Mouse (Mus musculus): ENCODE data around the gene L1cam. TPM values are rescaled to one million over a fixed set of nuclear protein-coding genes. Genes with fewer than 3 reads are reported as not detected.
A peak's percentile ranks its signal among the peaks of the same experiment; 100 is the strongest.

L1cam gene
- total RNA-seq, 2 experiments from 2014 or later = 9.8 to 10.0 TPM

DNA sequence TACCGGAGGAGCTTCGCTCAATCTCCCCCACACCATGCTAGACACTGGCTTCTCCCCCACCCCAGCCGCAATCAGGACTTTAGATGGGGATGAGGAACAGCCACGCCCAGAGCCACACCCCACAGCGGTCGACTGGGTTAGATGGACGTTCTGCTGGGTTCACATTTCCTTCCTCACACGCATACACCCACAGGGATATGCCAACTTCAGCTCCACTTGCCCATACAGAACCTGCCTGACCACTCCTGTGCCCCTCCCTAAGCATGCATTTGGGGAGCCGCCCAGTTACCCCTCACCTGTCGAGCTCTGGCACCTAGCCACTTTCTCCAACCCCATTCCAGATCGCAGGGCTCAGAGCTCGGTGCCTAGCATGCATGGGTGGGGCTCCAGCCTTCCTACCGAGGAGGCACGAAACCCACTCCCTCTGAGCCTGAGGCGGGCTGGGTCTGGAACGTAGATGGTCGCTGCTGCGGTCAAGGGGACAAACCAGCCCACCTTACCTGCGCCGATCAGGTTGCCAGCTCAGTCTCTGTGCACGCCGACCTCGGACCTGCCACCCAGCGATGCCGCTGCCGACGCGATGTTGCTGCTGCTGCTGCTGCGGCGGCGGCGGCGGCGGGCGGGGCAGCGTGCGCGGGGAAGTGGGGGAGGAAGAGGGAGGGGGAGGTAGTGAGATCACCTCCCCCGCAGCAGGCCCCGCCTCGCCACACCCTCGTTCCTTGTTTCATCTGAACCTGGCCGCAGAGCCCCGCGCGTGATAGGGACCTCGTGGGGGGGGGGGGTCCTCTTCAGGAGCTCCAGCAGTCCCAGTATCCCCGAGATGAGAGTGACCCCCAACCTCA, 15.5 kb downstream of the L1cam start:
- peak; percentile 35 to 58 for DNase-seq

DNA sequence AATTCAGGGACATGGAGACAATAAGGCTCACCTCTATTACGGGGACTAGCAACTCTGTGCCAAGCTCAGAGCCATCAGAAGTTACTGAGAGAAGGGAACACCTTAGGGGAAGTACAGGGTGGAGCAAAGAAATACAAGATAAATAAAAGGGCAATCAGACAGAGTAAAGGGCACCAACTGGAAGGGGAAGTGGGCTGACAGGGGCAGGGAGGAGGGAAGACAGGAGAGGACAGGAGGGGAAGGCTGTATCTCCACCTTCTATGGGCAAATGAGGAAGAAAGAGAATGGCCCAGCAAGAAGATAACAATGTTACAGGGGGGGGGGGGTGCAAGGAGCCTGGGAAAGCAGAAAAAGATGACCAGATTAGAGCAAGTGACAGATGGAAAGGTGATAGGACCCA, 18.9 kb downstream of the L1cam start:
- DNase-seq = no peak

DNA sequence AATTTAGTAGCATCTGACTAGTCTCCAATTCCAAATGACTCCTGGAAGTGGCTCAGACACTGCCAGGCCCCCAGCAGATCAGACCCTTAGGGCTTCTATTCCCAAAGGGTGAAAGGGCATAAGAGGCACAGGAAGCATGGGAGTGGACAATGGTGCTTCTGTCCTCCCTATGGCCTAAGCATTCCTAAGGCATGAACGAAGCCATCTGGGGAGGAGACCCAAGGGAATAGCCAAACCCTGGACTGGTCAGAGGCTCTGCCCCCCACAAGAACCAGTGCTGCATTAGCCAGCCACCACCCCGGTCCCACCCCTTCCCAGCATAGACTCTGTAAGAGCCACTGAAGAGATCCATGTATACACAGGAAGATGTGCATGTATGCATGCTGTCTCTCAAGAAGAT, 20.0 kb downstream of the L1cam start:
- DNase-seq = no peak

DNA sequence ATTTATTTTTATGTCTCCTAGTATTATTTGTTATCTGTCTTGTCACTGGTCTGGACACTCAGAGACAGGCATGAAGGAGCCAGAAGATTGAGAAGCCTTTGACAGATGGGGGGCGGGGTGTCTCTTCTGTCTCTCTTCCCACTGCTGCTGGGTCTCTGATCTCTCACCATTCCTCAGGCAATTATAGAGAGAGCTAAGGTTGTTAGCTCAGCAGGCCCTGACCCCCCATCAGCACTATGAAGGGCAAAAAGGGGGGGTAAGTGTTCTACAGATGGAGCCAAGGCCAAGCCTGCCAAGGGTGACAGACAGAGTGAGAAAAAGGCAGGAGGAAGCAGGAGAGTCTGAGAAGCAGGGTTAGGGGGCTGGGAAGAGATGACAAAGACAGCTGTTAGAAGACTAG, 23.9 kb downstream of the L1cam start:
- DNase-seq = no peak

DNA sequence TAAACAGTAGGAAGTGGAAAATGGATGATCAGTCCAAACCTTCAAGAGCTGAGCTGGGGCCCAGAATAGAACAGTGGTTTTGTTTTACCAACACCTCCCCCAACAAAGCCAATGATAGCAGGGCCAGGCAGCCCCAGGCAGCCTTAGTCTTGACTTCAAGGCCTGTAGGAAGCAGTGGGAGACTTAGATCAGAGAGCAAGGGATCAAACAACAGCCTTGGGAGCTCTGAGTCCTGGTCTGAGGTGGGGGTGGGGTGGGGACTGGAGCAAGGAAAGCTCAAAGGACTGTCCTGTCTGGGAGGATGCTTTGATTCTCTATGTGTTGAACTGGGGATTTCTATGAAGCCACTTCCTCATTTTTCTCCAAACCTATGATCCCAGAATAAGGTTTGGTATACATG, 24.4 kb downstream of the L1cam start:
- DNase-seq = no peak

DNA sequence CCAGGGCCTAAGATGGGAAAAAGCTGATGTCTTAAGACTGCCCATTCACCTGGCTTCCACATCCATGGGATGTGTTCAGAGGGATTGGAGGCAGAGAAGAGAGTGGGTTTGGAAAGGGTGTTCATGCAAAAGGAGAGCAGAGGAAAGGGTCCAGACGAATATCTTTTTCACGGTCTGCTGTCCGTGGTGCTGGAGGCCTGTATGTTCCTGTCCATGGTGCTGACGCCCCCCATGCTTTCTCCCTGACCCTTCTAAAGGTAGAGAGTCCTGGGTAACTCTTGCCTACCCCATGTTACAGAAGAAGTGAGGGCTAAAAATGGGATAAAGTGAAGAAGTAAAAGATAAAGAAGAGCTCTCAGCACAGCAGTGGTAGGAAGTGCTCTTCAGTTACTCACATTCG, 26.6 kb downstream of the L1cam start:
- DNase-seq = peak; percentile 23 to 29

DNA sequence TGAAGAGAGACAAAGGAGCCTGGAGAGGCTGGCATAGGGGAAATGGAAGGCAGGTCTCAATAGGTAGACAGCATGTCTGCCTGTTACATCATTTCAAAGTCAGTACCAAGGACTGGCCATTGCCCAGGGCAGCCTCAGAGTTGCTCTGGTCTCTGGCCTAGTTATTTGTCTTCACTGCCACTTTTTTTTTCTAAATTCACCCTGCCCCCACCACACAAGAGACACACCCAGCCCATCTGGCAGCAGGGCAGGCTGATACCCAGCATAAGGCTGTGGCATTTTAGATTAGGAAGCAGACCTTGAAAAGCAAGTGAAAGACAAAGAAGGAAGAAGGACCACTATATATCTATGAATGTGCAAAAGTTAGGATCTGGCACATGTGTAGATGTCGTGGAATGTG, 28.1 kb downstream of the L1cam start:
- DNase-seq = no peak

DNA sequence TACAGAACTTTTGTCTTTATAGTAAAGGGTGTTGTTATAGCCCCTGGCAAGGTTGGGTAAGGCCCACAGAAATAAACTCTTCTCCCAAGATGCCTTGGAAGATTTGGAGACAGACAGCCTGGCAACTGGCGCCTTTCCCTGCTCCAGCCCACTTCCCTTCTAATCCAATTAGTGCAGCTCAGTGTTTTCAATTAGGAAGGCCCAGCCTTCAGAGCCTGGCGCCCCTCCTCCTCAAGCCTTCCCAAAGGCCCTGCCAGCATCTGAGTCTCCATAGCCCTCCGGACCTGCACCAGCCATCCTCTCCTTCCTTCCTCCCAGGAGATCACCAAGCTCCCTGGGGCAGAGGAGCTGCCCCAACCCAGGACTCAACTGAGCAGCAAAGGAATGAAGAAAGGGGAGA, 28.6 kb downstream of the L1cam start:
- no peak for DNase-seq

DNA sequence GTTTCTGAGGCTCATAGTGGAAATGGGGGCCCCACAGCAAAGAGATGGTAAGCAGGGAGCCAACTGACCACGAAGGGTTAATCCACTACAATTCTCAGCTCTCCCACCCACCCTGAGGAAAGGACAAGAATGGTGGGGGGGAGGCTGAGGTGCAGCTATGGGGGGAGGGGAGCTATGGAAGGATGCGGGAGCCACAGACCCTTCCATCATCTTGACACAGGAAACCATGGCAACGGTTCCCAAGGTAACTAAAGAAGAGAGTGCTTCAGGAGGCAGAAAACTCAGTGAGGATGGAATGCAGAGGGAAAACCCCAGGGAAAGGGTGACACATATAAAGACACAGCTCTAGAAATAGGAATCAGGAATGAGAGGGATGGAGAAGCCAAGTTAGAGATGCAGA, 31.2 kb downstream of the L1cam start:
- DNase-seq = no peak

DNA sequence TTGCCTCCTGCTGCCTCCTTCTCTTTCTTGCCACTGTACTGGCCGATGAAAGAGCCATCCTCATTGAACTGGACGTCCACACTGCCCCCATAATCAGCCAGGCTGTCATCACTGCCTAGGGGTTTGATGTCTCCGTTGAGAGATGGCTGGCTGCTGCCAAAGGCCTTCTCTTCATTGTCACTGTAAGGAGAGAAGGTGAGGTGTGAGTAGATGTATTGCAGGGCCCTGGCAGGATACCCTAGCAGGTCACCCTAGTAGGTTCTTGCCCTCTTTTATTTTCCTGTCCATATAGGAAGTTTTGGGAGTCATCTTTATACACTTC, 40.9 kb downstream of the L1cam start:
- DNase-seq = no peak

DNA sequence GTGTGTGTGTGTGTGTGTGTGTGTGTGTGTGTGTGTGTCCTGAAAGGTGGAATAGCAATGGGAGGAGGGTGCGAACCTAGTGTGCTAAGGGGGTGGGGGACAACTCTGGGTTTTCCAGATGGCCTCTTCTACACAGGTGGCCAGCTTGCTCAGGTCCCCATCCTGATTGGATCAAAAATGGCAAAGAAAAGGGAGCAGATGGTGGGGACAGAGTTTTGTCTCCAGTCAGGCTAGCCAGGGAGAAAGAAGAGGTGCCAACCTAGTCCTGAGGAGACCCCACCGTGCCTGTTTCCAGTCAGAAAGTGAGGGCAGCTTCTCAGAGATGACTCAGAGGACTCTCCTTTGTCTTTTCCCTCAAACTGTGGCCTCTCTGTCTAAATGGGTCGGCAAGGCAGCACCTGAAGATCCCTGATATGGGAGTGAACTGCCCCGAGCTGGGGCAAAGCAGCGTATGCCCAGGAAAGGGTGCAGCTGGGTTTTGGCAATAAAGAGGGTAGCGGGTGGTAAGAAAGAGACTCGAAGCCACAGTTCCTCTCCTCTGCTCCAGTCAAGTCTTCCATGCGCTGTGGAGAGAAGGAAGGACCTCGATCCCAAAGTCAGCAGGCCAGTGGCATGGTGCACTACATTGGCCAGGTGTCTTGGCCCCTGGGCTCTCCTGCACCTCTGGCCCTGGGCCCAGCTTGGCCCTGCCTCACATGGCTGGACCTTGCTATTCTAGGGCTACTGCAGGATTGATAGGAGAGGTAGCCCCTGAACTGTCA, 41.4 kb downstream of the L1cam start:
- no peak for DNase-seq

DNA sequence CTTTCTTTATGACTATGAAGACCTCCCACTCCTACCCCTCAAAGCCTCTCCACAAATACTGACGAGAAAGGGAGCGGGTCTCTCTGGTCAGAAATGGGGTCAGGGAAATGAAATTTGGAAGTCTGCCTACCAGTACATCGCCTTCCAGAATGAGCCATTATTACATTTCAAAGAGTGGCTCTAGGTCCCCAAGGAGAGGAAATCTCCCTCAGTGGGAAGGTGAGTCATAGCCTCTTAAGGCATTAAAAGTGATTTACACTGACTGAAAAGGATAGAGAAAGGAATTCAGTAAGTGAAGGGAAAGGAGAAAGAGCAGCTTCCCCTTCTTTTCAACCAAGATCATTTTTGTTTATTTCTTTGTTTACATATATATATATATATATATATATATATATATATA, 59.2 kb downstream of the L1cam start:
- DNase-seq = no peak

DNA sequence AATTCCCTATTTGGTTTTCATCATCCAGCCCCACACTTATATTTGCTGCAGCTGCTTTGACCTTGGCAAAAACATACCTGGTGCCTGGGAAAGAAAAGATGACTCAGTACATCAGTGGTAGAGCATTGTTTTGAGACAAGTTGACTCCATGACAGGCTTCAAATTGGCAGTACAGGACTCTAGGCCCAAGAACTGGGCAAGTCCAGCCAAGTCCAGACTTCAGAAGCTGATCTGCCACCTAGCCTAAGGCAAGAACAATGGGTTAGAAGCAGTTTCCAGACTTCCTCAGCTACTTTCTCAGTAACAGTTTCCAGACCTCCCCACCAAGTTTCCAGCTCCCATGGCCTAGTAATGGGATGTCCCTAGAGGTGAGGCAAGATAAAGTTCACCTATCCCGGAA, 60.2 kb downstream of the L1cam start:
- DNase-seq = no peak

DNA sequence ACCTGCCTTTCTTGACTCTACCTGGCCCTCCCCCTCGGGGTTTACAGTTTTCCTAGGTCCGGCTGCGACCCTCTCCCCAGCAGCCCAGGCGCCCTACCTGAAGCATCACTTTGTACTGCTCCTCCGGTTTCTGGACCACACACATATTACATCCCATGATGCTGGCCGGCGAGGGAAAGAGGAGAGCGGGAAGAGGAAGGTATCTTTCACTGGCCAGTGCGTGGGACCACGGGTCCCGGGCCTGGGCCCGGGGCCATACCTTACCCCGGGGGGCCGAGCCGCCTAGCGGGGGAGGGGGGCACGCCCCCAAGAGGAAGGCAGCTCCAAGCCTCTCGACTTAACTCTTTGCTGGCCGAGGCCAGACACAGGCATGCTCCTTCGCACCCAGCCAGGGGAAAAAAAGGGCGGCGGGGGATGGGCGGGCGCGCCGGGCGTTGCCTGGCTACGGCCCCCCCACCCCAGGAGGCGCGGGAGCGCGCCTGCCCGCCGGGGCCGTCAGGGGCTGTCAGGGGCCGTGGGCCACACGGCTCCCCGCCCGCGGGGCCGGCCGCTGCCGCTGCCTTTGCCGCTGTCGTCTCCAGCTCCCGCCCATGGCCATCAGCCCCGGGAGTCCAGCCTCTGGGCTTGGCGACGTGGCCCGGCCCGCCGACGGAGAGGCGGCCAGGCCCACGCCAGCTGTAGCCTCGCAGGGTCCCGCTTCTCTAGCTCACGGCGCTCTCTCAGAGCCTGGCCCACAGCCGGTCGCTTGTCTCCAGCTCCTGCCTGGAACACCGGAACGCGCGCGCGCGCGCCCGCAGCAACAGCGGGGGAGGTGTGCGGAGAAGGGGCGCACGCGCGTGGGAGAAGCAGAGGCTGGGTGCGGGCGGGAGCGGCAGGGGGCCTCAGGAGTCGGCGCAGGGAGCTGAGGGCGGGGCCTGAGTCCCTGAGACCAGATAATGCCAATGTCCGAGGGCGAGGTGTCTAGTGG, 71.4 kb downstream of the L1cam start, which contains the start of gene Pdzd4:
Pdzd4 (minus strand) TSS at position 785 of the 967 bp plus-strand sequence.
- peak; percentile 47 to 62 for DNase-seq

DNA sequence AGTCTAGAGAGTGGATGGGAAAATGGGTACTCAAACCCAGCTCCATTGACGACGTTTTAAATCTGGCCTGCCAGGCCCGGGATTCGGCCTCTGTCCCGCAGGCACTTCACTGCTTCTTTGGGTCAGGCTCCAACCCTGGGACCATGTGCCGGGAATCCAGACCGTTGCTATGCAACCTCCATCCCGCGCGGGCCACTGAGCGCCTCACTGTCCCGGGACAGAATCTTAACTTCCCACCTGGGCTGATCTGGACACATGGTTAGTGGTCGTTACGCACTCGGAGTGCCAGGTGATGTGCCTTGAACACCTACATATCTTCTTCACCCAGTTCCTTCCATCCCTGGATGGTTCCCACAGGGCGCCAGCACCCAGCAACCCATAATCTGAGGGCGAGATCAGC, 72.2 kb downstream of the L1cam start:
- no peak for DNase-seq

DNA sequence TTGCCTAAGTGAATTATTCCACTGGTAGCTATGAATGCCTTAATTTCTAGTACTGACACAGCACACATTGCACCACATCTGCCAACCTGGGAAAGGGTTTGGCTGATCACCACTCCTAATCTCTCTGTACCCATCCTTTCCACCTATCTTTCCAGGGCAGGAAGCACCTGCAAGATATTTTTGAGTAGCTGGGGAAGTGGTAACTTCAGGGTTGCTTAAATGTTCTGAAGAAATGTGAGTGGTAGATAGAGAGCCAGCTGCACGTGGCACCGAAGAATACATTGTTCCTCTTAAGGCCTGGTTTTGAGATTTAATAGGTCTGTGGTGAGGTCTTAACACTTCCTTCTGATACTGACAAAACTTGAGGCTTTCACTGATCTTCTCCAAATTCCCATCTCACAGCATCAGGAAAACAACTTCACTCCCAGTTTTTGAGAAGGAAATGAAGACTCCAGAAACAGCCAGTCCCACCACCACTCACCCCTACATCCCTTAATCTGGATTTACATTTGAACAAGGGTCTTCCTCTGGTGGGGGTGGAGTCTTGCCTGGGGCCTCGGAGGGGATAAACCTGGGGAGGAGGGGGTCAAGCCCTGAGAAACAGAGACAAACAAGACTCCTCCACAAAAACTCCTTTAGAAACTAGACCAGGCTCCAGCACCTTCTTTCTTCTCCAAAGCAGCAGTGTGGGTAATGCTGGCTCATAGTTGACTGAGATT, 79.2 kb downstream of the L1cam start:
- no peak for DNase-seq

DNA sequence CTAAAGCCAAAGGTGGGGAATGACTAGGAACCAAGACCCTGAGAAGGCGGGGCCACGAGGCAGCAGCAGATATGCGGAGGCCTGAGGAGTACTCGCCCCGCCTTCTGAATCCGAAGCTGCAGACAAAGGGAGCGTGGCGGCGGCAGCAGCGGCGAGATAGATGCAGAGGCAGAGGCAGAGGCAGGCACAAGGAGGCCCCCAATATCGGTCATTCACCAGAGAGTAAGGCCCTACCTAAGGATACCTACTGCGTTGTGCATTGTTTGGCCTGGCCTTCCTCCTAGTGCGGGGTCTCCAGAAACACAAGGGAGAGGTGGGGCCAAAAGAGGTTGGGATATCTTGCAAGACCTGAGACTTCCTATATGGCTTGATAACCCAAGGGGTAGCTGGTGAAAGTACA, 80.8 kb downstream of the L1cam start:
- no peak for DNase-seq

DNA sequence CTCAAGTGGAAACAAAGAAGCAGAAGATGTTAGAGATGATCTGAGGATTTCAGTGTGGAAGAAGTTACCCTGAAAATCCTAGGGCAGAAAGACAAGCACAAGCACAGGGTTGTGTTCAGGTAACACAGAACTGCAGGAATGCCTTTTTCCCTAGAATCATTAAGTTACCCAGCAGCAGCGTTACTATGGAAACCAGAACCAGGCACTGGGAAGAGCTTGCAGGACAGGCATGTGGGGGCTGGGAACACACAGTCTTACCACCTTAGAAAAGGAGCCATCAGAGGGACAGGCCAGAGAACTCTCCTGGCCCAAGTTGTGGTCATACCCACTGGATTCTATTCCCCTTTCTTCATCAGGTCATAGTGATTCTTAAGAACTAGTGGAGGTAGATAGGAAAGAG, 90.1 kb downstream of the L1cam start:
- DNase-seq = no peak
